Mouse (Mus musculus) olfactory bulb, adult 2 months (tissue): ENCODE measurements around the gene Zbtb37.

Experiments
- CTCF ChIP-seq: fragments of 200-500 bp; IDR thresholded peaks from 2 replicates; pipeline ENCODE4 v1.5.1; 2012; ENCODE audit warnings: low read depth, mild to moderate bottlenecking, low read length, moderate library complexity; ENCODE audit not compliant: insufficient read depth
- POLR2A ChIP-seq: fragments of 200-500 bp; IDR thresholded peaks from 2 replicates; pipeline ENCODE4 v1.6.1; 2012; ENCODE audit warnings: mild to moderate bottlenecking, low read depth, low read length, moderate library complexity; ENCODE audit not compliant: insufficient read depth

GRCm38 (mm10) chr1:161037599-161037998, 3.0 kb upstream of the Zbtb37 start:
- no peak for TF ChIP-seq CTCF
- no peak for TF ChIP-seq POLR2A
